Mouse (Mus musculus) midbrain, embryonic 11.5 days (tissue): ENCODE data around the gene Ift20. TPM values are rescaled to one million over a fixed set of nuclear protein-coding genes. Genes with fewer than 3 reads are reported as not detected.

Experiments used
- ATAC-seq: fragments of 200-750 bp; cut with Nextera tagmentation; 2 replicates; pipeline ENCODE4 v1.8.0; 2017; ENCODE audit warnings: moderate TSS enrichment, moderate library complexity; ENCODE audit not compliant: low FRiP score
- DNase-seq: peaks from one replicate; pipeline ENCODE4 v3.0.0; 2015; ENCODE audit warnings: low spot score; ENCODE audit errors: missing footprints
- H3K27ac ChIP-seq: fragments of 300-500 bp; sonication (generic); 2 replicates; pipeline ENCODE4 v1.5.1; 2014; ENCODE audit warnings: low read depth, low read length
- H3K27me3 ChIP-seq: fragments of 300-500 bp; sonication (generic); 2 replicates; pipeline ENCODE4 v1.6.1; 2014; ENCODE audit warnings: mild to moderate bottlenecking, low read length, moderate library complexity, mixed read lengths; ENCODE audit not compliant: control insufficient read depth, insufficient read depth
- H3K36me3 ChIP-seq: fragments of 300-500 bp; sonication (generic); 2 replicates; pipeline ENCODE4 v1.6.1; 2014; ENCODE audit warnings: mild to moderate bottlenecking, low read length, moderate library complexity, mixed read lengths; ENCODE audit not compliant: control insufficient read depth, insufficient read depth
- H3K4me1 ChIP-seq: fragments of 300-500 bp; sonication (generic); 2 replicates; pipeline ENCODE4 v1.6.1; 2014; ENCODE audit warnings: low read length; ENCODE audit not compliant: control insufficient read depth, insufficient read depth
- H3K4me2 ChIP-seq: fragments of 300-500 bp; sonication (generic); 2 replicates; pipeline ENCODE4 v1.6.1; 2014; ENCODE audit warnings: mild to moderate bottlenecking, moderate library complexity
- H3K4me3 ChIP-seq: fragments of 300-500 bp; sonication (generic); 2 replicates; pipeline ENCODE4 v1.5.1; 2014; ENCODE audit warnings: low read depth, low read length
- H3K9ac ChIP-seq: fragments of 300-500 bp; sonication (generic); 2 replicates; pipeline ENCODE4 v1.6.1; 2014; ENCODE audit warnings: low read length
- H3K9me3 ChIP-seq: fragments of 300-500 bp; sonication (generic); 2 replicates; pipeline ENCODE4 v1.6.1; 2016; ENCODE audit warnings: low read length; ENCODE audit not compliant: control insufficient read depth
- WGBS: fragments of 180-500 bp; shearing (Covaris S2); extraction: QIAGEN DNeasy Blood & Tissue Kit; methylation state at CpG from one replicate; pipeline ENCODE4 v1.1.7; 2014; 5-methylcytosine and 5-hydroxymethylcytosine counted together
- polyA plus RNA-seq: library from polyadenylated mRNA; unstranded; fragments of >200 nt; fragmentation: Nextera tagmentation; extraction: Ambion mirVana; gene quantifications from 2 replicates; pipeline ENCODE4 v1.2.1, GENCODE M21; 2014

The Ift20 gene
- polyA plus RNA-seq, 1 experiment from 2014 or later, result 110 TPM

- Histone ChIP-seq H3K4me1 (peaks cover 13% of the 10 kb centered on the region), H3K36me3 (peaks cover 21% of the 10 kb centered on the region; the same call in 1 of the 2 replicates), H3K27ac (no peak overlapping the region), H3K27me3 (no peaks in the 10 kb centered on the region), H3K4me2 (no peak overlapping the region), H3K9me3 (no peaks in the 10 kb centered on the region), H3K4me3 (no peak overlapping the region), H3K9ac (no peak overlapping the region)
- 55% methylated on average over 2 of the region's 2 CpGs for WGBS
- DNase-seq (no peak), ATAC-seq (no peak)
Measured at GRCm38 (mm10) chr11:78515549-78516325, 20.4 kb upstream of the Ift20 start.

- no peak for DNase-seq
- no peak for ATAC-seq
- H3K36me3 ChIP-seq, result peaks cover 40% of the 10 kb centered on the region; the same call in 1 of the 2 replicates
Measured at GRCm38 (mm10) chr11:78518931-78519330, 17.2 kb upstream of the Ift20 start.

GRCm38 (mm10) chr11:78521880-78522279 is 14.3 kb upstream of the Ift20 start:
- Histone ChIP-seq H3K27ac (no peak overlapping the region), H3K4me2 (no peak overlapping the region), H3K9ac (no peak overlapping the region), H3K36me3 (peaks cover 44% of the 10 kb centered on the region), H3K9me3 (no peaks in the 10 kb centered on the region), H3K4me1 (no peaks in the 10 kb centered on the region), H3K27me3 (no peaks in the 10 kb centered on the region), H3K4me3 (no peak overlapping the region)
- no peak for DNase-seq
- 94% methylated on average over 3 of the region's 3 CpGs for WGBS
- ATAC-seq, result no peak

More at GRCm38 (mm10) chr11:78518931-78519330, 17.2 kb upstream of the Ift20 start:
- H3K27me3 ChIP-seq, result no peaks in the 10 kb centered on the region
- H3K4me3 ChIP-seq, result no peak overlapping the region
- no peak overlapping the region for H3K27ac ChIP-seq
- no peaks in the 10 kb centered on the region for H3K4me1 ChIP-seq
- no peak overlapping the region for H3K4me2 ChIP-seq
- no peaks in the 10 kb centered on the region for H3K9me3 ChIP-seq
- no peak overlapping the region for H3K9ac ChIP-seq
- WGBS, result 95% methylated on average over 10 of the region's 10 CpGs

GRCm38 (mm10) chr11:78522481-78522997 is 13.6 kb upstream of the Ift20 start:
- Histone ChIP-seq H3K9me3 (no peaks in the 10 kb centered on the region), H3K36me3 (peaks cover 49% of the 10 kb centered on the region), H3K4me2 (no peak overlapping the region), H3K27ac (no peak overlapping the region), H3K4me3 (no peak overlapping the region), H3K27me3 (no peaks in the 10 kb centered on the region), H3K4me1 (no peaks in the 10 kb centered on the region), H3K9ac (no peak overlapping the region)
- DNase-seq (no peak), ATAC-seq (no peak)
- WGBS, result 95% methylated on average over 1 of the region's 1 CpGs

- Histone ChIP-seq H3K4me1 (no peaks in the 10 kb centered on the region), H3K4me3 (no peak overlapping the region), H3K27ac (no peak overlapping the region), H3K36me3 (peaks cover 47% of the 10 kb centered on the region), H3K9me3 (no peaks in the 10 kb centered on the region), H3K9ac (no peak overlapping the region), H3K4me2 (no peak overlapping the region), H3K27me3 (no peaks in the 10 kb centered on the region)
- ATAC-seq, result no peak
- 83% methylated on average over 9 of the region's 9 CpGs for WGBS
- DNase-seq, result no peak
Measured at GRCm38 (mm10) chr11:78523241-78523955, 12.8 kb upstream of the Ift20 start.

- Histone ChIP-seq H3K4me3 (no peak overlapping the region), H3K27me3 (no peaks in the 10 kb centered on the region), H3K4me1 (no peaks in the 10 kb centered on the region), H3K9ac (no peak overlapping the region), H3K4me2 (no peak overlapping the region), H3K36me3 (peaks cover 45% of the 10 kb centered on the region), H3K9me3 (no peaks in the 10 kb centered on the region), H3K27ac (no peak overlapping the region)
- no peak for DNase-seq
- no peak for ATAC-seq
- 100% methylated on average over 2 of the region's 2 CpGs for WGBS
Measured at GRCm38 (mm10) chr11:78524838-78525237, 11.3 kb upstream of the Ift20 start.

- 81% methylated on average over 9 of the region's 9 CpGs for WGBS
- Histone ChIP-seq H3K4me3 (no peak overlapping the region), H3K36me3 (peaks cover 29% of the 10 kb centered on the region), H3K4me1 (no peaks in the 10 kb centered on the region), H3K27me3 (no peaks in the 10 kb centered on the region), H3K4me2 (no peak overlapping the region), H3K9me3 (no peaks in the 10 kb centered on the region), H3K27ac (no peak overlapping the region), H3K9ac (no peak overlapping the region)
- no peak for ATAC-seq
- DNase-seq, result no peak
Measured at GRCm38 (mm10) chr11:78528714-78529113, 7.4 kb upstream of the Ift20 start.

- H3K27me3 ChIP-seq, result no peaks in the 10 kb centered on the region
- 94% methylated on average over 12 of the region's 12 CpGs for WGBS
- DNase-seq (no peak), ATAC-seq (no peak)
- H3K27ac ChIP-seq, result no peak overlapping the region
- H3K36me3 ChIP-seq, result peaks cover 26% of the 10 kb centered on the region
- H3K4me1 ChIP-seq, result peaks cover 5% of the 10 kb centered on the region
- H3K4me3 ChIP-seq, result no peak overlapping the region
- no peak overlapping the region for H3K9ac ChIP-seq
- no peak overlapping the region for H3K4me2 ChIP-seq
- H3K9me3 ChIP-seq, result no peaks in the 10 kb centered on the region
Measured at GRCm38 (mm10) chr11:78530001-78530400, 6.2 kb upstream of the Ift20 start.

- peaks cover 9% of the 10 kb centered on the region for H3K4me1 ChIP-seq
- DNase-seq (no peak), ATAC-seq (no peak)
- no peak overlapping the region for H3K4me3 ChIP-seq
- H3K9ac ChIP-seq, result no peak overlapping the region
- H3K27me3 ChIP-seq, result no peaks in the 10 kb centered on the region
- no peak overlapping the region for H3K4me2 ChIP-seq
- no peaks in the 10 kb centered on the region for H3K9me3 ChIP-seq
- 86% methylated on average over 6 of the region's 6 CpGs for WGBS
- H3K36me3 ChIP-seq, result peaks cover 19% of the 10 kb centered on the region
- H3K27ac ChIP-seq, result no peak overlapping the region
Measured at GRCm38 (mm10) chr11:78531046-78531445, 5.1 kb upstream of the Ift20 start.
